19 mouse cellular contexts compared by ENCODE assay signal in genomic region chr15:100619200-100619599, GRCm38 (mm10). TPM values are rescaled to one million over a fixed set of nuclear protein-coding genes. Genes with fewer than 3 reads are reported as not detected.
"Had no signal": no experiment of that assay in that cellular context is flagged by ENCODE, and none has a peak within 500 bp of the region (broad histone marks: within the 10 kb centered on the region; RNA-seq: fewer than 3 reads in every experiment).

No protein-coding gene starts in this region.

- H3K4me2 ChIP-seq: lung, embryonic 14.5 days; midbrain, embryonic 12.5 days; neural tube, embryonic 13.5 days; neural tube, embryonic 15.5 days had no signal

- H3K27ac ChIP-seq: midbrain, embryonic 10.5 days; midbrain, embryonic 12.5 days; neural tube, embryonic 13.5 days; neural tube, embryonic 15.5 days had no signal

- DNase-seq: lung, adult 18-20 months; lung, embryonic 14.5 days; lung, postnatal 10 days; lung, postnatal 4 days; midbrain, embryonic 14.5 days; retina, postnatal 1 day; right cerebral cortex, adult 18-20 months; right cerebral cortex, postnatal 25 days; right cerebral cortex, postnatal 4 days; spleen, adult 18-20 months; thymus, adult 18-20 months; thymus, postnatal 14 days; thymus, postnatal 36 days had no signal

- H3K27me3 ChIP-seq: midbrain, embryonic 12.5 days; neural tube, embryonic 13.5 days; neural tube, embryonic 15.5 days had no signal

- H3K9ac ChIP-seq: lung, embryonic 14.5 days; midbrain, embryonic 12.5 days; neural tube, embryonic 13.5 days; neural tube, embryonic 15.5 days had no signal

- H3K9me3 ChIP-seq: midbrain, embryonic 10.5 days; midbrain, embryonic 12.5 days; neural tube, embryonic 13.5 days; neural tube, embryonic 15.5 days had no signal

- ATAC-seq: midbrain, embryonic 16.5 days had no signal

- H3K4me3 ChIP-seq: midbrain, embryonic 10.5 days; midbrain, embryonic 12.5 days; myocyte; neural tube, embryonic 13.5 days; neural tube, embryonic 15.5 days had no signal

RNA-seq across cellular contexts. Expression of gene Bin2, which starts 50.2 kb away (rescaled TPM):
- polyA plus RNA-seq: myocyte had no signal
